Mouse (Mus musculus) heart, embryonic 16.5 days (tissue): ENCODE data around the gene Gm13271. TPM values are rescaled to one million over a fixed set of nuclear protein-coding genes. Genes with fewer than 3 reads are reported as not detected.
"Not testable (repeated sequence)": the region's sequence is repeated elsewhere in the genome, so short reads cannot be mapped to it uniquely, and the experiment has no call there.

Experiments used
- ATAC-seq: fragments of 200-750 bp; cut with Nextera tagmentation; replicated peaks from 2 replicates; pipeline ENCODE4 v1.8.0; 2017; ENCODE audit warnings: moderate number of reproducible peaks; ENCODE audit not compliant: insufficient read depth, low FRiP score; ENCODE audit errors: extremely low read depth
- H3K27ac ChIP-seq: fragments of 300-500 bp; sonication (generic); 2 replicates; pipeline ENCODE4 v1.5.1; 2014; ENCODE audit warnings: mild to moderate bottlenecking, low read length, control low read depth, moderate library complexity
- H3K27me3 ChIP-seq: fragments of 300-500 bp; sonication (generic); 2 replicates; pipeline ENCODE4 v1.6.1; 2014; ENCODE audit warnings: low read length, mixed read lengths; ENCODE audit not compliant: control insufficient read depth, insufficient read depth
- H3K36me3 ChIP-seq: fragments of 300-500 bp; sonication (generic); 2 replicates; pipeline ENCODE4 v1.6.1; 2014; ENCODE audit not compliant: control insufficient read depth, insufficient read depth
- H3K4me1 ChIP-seq: fragments of 300-500 bp; sonication (generic); 2 replicates; pipeline ENCODE4 v1.6.1; 2014; ENCODE audit warnings: low read length, mixed read lengths; ENCODE audit not compliant: control insufficient read depth, insufficient read depth
- H3K4me2 ChIP-seq: fragments of 300-500 bp; sonication (generic); 2 replicates; pipeline ENCODE4 v1.6.1; 2014; ENCODE audit warnings: low read depth, mild to moderate bottlenecking, control low read depth, low read length
- H3K4me3 ChIP-seq: fragments of 300-500 bp; sonication (generic); 2 replicates; pipeline ENCODE4 v1.5.1; 2014; ENCODE audit warnings: mild to moderate bottlenecking, control low read depth, low read length
- H3K9ac ChIP-seq: fragments of 300-500 bp; sonication (generic); 2 replicates; pipeline ENCODE4 v1.6.1; 2014; ENCODE audit warnings: low read length, control low read depth
- H3K9me3 ChIP-seq: fragments of 300-500 bp; sonication (generic); replicated peaks from 2 replicates; pipeline ENCODE4 v1.6.1; 2016; ENCODE audit warnings: low read length; ENCODE audit not compliant: control insufficient read depth
- WGBS: fragments of 180-500 bp; shearing (Covaris S2); extraction: QIAGEN DNeasy Blood & Tissue Kit; methylation state at CpG from one replicate; pipeline ENCODE4 v1.1.7; 2014; 5-methylcytosine and 5-hydroxymethylcytosine counted together
- polyA plus RNA-seq: library from polyadenylated mRNA; unstranded; fragments of >200 nt; fragmentation: Nextera tagmentation; extraction: Ambion mirVana; gene quantifications from 2 replicates; pipeline ENCODE4 v1.2.1, GENCODE M21; 2015

Gene Gm13271
- polyA plus RNA-seq, 1 experiment from 2014 or later: not detected

DNA sequence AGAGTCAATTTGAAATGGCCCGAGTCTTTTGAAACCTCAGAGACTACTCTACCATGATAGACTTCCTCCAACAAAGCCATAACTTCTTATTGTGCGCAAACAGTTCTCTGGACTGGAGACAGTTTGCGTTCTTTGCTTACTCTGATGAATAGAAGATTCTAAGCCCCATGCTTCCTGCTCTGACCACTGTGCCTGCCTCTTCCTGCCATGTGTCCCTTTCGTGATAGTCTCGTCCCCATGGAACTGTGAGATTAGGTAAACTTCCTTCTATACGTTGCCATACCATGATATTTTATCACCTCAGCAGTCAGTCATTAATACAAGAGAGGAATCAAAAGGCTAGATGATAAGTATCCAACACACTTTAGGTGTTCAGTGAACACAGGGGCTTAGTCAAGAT lies 27.9 kb upstream of the Gm13271 start:
- H3K27me3 ChIP-seq: no peaks in the 10 kb centered on the region
- H3K9me3 ChIP-seq: no peaks in the 10 kb centered on the region
- no peak for ATAC-seq
- no peak overlapping the region for H3K4me3 ChIP-seq
- 68% methylated on average over 6 of the region's 6 CpGs for WGBS
- H3K9ac ChIP-seq: no peak overlapping the region
- H3K4me1 ChIP-seq: no peaks in the 10 kb centered on the region
- H3K36me3 ChIP-seq: no peaks in the 10 kb centered on the region
- no peak overlapping the region for H3K4me2 ChIP-seq
- H3K27ac ChIP-seq: no peak overlapping the region

DNA sequence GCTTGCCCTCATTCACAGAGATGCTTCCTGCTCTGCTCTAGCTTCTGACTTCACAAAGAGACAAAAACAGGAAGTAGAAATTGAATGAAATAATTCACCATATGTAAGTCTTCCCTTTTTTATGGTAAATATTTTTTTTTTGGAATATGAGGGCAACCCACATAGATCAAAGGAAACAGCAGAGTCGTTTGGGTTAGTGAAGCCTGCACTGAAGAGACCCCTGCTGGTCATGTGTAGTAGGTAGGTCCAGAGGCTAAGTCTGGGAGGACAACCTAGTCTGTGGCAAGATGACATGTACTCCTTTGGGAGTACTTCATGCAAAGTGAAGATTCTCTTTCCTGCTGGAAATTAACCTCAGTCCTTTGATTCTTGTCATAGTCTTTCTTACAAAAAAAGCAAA lies 27.3 kb upstream of the Gm13271 start:
- no peaks in the 10 kb centered on the region for H3K27me3 ChIP-seq
- no peak for ATAC-seq
- WGBS: 0% methylated on average over 1 of the region's 1 CpGs
- no peak overlapping the region for H3K9ac ChIP-seq
- H3K4me3 ChIP-seq: no peak overlapping the region
- no peak overlapping the region for H3K27ac ChIP-seq
- H3K4me2 ChIP-seq: no peak overlapping the region
- H3K9me3 ChIP-seq: no peaks in the 10 kb centered on the region
- H3K4me1 ChIP-seq: no peaks in the 10 kb centered on the region
- no peaks in the 10 kb centered on the region for H3K36me3 ChIP-seq

- Histone ChIP-seq H3K9me3 (no peaks in the 10 kb centered on the region), H3K27ac (no peak overlapping the region), H3K27me3 (no peaks in the 10 kb centered on the region), H3K4me2 (no peak overlapping the region), H3K4me1 (0 out of 2 replicates have a peak, but pooled peaks cover 2% of the 10 kb centered on the region), H3K4me3 (no peak overlapping the region), H3K36me3 (no peaks in the 10 kb centered on the region), H3K9ac (no peak overlapping the region)
- WGBS: 0% methylated on average over 2 of the region's 2 CpGs
- 0 out of 2 replicates have a peak, but pooled peaks have one; percentile 45 for ATAC-seq
Measured at GRCm38 (mm10) chr4:88738480-88738879, 16.2 kb upstream of the Gm13271 start.

GRCm38 (mm10) chr4:88739036-88739435 lies 15.6 kb upstream of the Gm13271 start:
- no peak for ATAC-seq
- H3K4me2 ChIP-seq: no peak overlapping the region
- H3K4me1 ChIP-seq: 0 out of 2 replicates have a peak, but pooled peaks cover 2% of the 10 kb centered on the region
- H3K27ac ChIP-seq: no peak overlapping the region
- H3K9me3 ChIP-seq: no peaks in the 10 kb centered on the region
- H3K36me3 ChIP-seq: no peaks in the 10 kb centered on the region
- no peak overlapping the region for H3K4me3 ChIP-seq
- no peaks in the 10 kb centered on the region for H3K27me3 ChIP-seq
- WGBS: 84% methylated on average over 6 of the region's 6 CpGs
- H3K9ac ChIP-seq: no peak overlapping the region

- no peak for ATAC-seq
- no peaks in the 10 kb centered on the region for H3K36me3 ChIP-seq
- no peak overlapping the region for H3K4me2 ChIP-seq
- H3K4me1 ChIP-seq: 0 out of 2 replicates have a peak, but pooled peaks cover 2% of the 10 kb centered on the region
- no peak overlapping the region for H3K4me3 ChIP-seq
- no peak overlapping the region for H3K27ac ChIP-seq
- no peaks in the 10 kb centered on the region for H3K9me3 ChIP-seq
- H3K9ac ChIP-seq: no peak overlapping the region
- WGBS: 74% methylated on average over 4 of the region's 4 CpGs
- H3K27me3 ChIP-seq: no peaks in the 10 kb centered on the region
Measured at GRCm38 (mm10) chr4:88741426-88741825, 13.2 kb upstream of the Gm13271 start.

- 60% methylated on average over 7 of the region's 7 CpGs for WGBS
- Histone ChIP-seq H3K9me3 (no peaks in the 10 kb centered on the region), H3K4me2 (no peak overlapping the region), H3K36me3 (no peaks in the 10 kb centered on the region), H3K9ac (no peak overlapping the region), H3K27me3 (no peaks in the 10 kb centered on the region), H3K4me1 (0 out of 2 replicates have a peak, but pooled peaks cover under 1% of the 10 kb centered on the region), H3K27ac (no peak overlapping the region), H3K4me3 (no peak overlapping the region)
- ATAC-seq: no peak
Measured at GRCm38 (mm10) chr4:88742771-88743371, 11.8 kb upstream of the Gm13271 start.

GRCm38 (mm10) chr4:88744207-88744606 lies 10.5 kb upstream of the Gm13271 start:
- H3K4me3 ChIP-seq: no peak overlapping the region
- no peak overlapping the region for H3K27ac ChIP-seq
- 66% methylated on average over 3 of the region's 3 CpGs for WGBS
- H3K9ac ChIP-seq: no peak overlapping the region
- H3K4me2 ChIP-seq: no peak overlapping the region
- H3K27me3 ChIP-seq: no peaks in the 10 kb centered on the region
- no peaks in the 10 kb centered on the region for H3K9me3 ChIP-seq
- H3K36me3 ChIP-seq: no peaks in the 10 kb centered on the region
- no peaks in the 10 kb centered on the region for H3K4me1 ChIP-seq
- ATAC-seq: no peak

DNA sequence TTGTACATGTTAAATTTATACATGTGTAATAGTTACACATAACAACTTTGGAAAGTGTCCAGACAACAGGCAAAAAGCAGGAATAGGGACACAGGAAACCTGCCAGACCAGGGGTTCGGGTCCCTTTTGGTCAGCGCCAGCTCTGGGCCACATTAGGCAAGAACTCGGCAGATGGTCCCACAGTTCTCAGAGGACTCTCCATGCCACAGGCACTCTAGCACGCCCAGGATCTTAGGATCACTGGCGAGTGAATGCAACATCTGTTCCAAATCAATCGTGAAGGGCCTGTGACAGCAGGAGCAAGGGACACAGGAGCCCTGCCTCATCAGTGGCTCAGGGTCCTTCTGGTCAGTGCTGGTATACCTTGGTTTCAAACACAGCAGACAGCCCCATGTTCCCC lies 4.7 kb upstream of the Gm13271 start:
- WGBS: 56% methylated on average over 6 of the region's 6 CpGs
- H3K9ac ChIP-seq: no peak overlapping the region
- H3K36me3 ChIP-seq: no peaks in the 10 kb centered on the region
- no peak for ATAC-seq
- H3K27me3 ChIP-seq: no peaks in the 10 kb centered on the region
- H3K9me3 ChIP-seq: no peaks in the 10 kb centered on the region
- no peak overlapping the region for H3K4me3 ChIP-seq
- no peaks in the 10 kb centered on the region for H3K4me1 ChIP-seq
- no peak overlapping the region for H3K4me2 ChIP-seq
- no peak overlapping the region for H3K27ac ChIP-seq

GRCm38 (mm10) chr4:88756581-88757513 lies 2.2 kb downstream of the Gm13271 start:
- H3K9ac ChIP-seq: peak overlapping the region; percentile 83
- H3K36me3 ChIP-seq, ATAC-seq, H3K27me3 ChIP-seq, H3K9me3 ChIP-seq, H3K4me1 ChIP-seq: not testable (repeated sequence)
- peak overlapping the region; percentile 97 for H3K27ac ChIP-seq
- H3K4me2 ChIP-seq: peak overlapping the region; percentile 76
- H3K4me3 ChIP-seq: peak overlapping the region; percentile 70
- 9% methylated on average over 28 of the region's 31 CpGs for WGBS
